Mouse (Mus musculus) lung, postnatal 0 days (tissue): ENCODE measurements at regions not wholly inside any gene's neighbourhood (a gene's known extent, or its start where the extent isn't known, plus 50 kb on each side); places are given as distances from the start of the nearest gene placed in this dataset.

Experiments used
- CTCF ChIP-seq: IDR thresholded peaks from 2 replicates; pipeline ENCODE4 v1.5.1; 2016; ENCODE audit warnings: antibody characterized with exemption, mild to moderate bottlenecking
- EP300 ChIP-seq: IDR thresholded peaks from 2 replicates; pipeline ENCODE4 v1.6.1; 2016; ENCODE audit warnings: antibody characterized with exemption, mild to moderate bottlenecking, control low read depth

- TF ChIP-seq CTCF (no peak), EP300 (no peak)
These were observed 81.1 kb upstream of the Vgll2 start for GRCm38 (mm10) chr10:51941192-51941591.
